Mouse (Mus musculus) urinary bladder, postnatal 4 days (tissue): ENCODE measurements around the gene Prrt2.

Source experiments
- DNase-seq, 2 experiments: peaks; one replicate each; pipeline ENCODE4 v3.0.0; 2021 to 2022; ENCODE audit warnings: low spot score in 2 of 2

Prrt2 gene

GRCm38 (mm10) chr7:126999568-126999967 is 21.4 kb downstream of the Prrt2 start:
- DNase-seq: no peak

GRCm38 (mm10) chr7:126996449-126996848 is 24.6 kb downstream of the Prrt2 start:
- no peak for DNase-seq

- DNase-seq: no peak
These were observed 32.2 kb downstream of the Prrt2 start for GRCm38 (mm10) chr7:126988816-126989215.

- no peak for DNase-seq
These were observed 34.7 kb downstream of the Prrt2 start for GRCm38 (mm10) chr7:126986319-126986718.

- no peak for DNase-seq
These were observed 36.2 kb downstream of the Prrt2 start for GRCm38 (mm10) chr7:126984667-126985444.

GRCm38 (mm10) chr7:126983113-126983512 is 37.9 kb downstream of the Prrt2 start:
- no peak for DNase-seq

GRCm38 (mm10) chr7:126982054-126982453 is 39.0 kb downstream of the Prrt2 start:
- DNase-seq: no peak

GRCm38 (mm10) chr7:126981601-126982000 is 39.4 kb downstream of the Prrt2 start:
- DNase-seq: no peak

GRCm38 (mm10) chr7:126978841-126979240 is 42.2 kb downstream of the Prrt2 start:
- no peak for DNase-seq

- no peak for DNase-seq
These were observed 44.0 kb downstream of the Prrt2 start for GRCm38 (mm10) chr7:126976878-126977459.

GRCm38 (mm10) chr7:126975950-126976866 is 44.8 kb downstream of the Prrt2 start, which contains the start of gene Cdiptos:
Gene Cdiptos (minus strand): TSS chr7:126976098.
- DNase-seq: peak; percentile 91 to 96

GRCm38 (mm10) chr7:126975893-126975949 is 45.3 kb downstream of the Prrt2 start, which contains the start of gene Cdipt:
Gene Cdipt (plus strand): TSS chr7:126975914.
- no peak for DNase-seq

GRCm38 (mm10) chr7:126975493-126975892 is 45.5 kb downstream of the Prrt2 start:
- DNase-seq: no peak
